Mouse (Mus musculus): ENCODE measurements around the gene Amhr2. TPM values are rescaled to one million over a fixed set of nuclear protein-coding genes. Genes with fewer than 3 reads are reported as not detected.
A peak's percentile ranks its signal among the peaks of the same experiment; 100 is the strongest.

Gene Amhr2
- polyA plus RNA-seq, 1 experiment: not detected

DNA sequence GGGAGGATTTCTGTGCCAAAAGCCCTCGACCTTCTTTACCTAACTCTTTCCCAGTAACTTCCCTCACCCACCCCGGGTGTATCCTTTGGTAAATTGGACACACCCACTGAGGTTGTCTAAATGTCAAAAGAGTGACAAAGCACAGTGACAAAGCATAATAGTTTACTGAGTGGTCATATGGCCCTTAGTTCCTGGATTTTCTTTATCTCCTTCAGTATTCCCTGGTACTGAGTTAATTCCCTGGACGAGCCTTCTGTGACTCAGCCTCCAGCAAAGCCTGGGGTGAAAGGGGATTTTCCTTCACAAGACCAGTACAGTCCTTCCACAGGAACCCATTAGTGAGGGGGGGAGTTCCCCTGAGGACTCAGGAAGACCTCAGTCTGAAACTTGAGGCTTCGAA, 15.8 kb downstream of the Amhr2 start:
- no peak overlapping the region for H3K27ac ChIP-seq (ENCODE audit: insufficient read depth, low read depth, low read length)
- peaks cover 6% of the 10 kb centered on the region; the same call in 1 of the 2 replicates for H3K4me1 ChIP-seq (ENCODE audit: control insufficient read depth, insufficient read depth, low read length)
- no peak overlapping the region for H3K4me3 ChIP-seq (ENCODE audit: insufficient read depth, low read depth, low read length)
- no peak for TF ChIP-seq POLR2A (IDR thresholded peaks at IDR 0.05; ENCODE audit: insufficient read depth, low read depth, low read length)
- TF ChIP-seq CTCF (IDR thresholded peaks at IDR 0.05; ENCODE audit: insufficient read depth, low read depth, low read length): no peak
- WGBS: 73% methylated on average over 4 of the region's 4 CpGs

GRCm38 (mm10) chr15:102461430-102462075, 16.4 kb downstream of the Amhr2 start:
- Histone ChIP-seq H3K27ac (ENCODE audit: insufficient read depth, low read depth, low read length) (no peak overlapping the region), H3K4me3 (ENCODE audit: insufficient read depth, low read depth, low read length) (no peak overlapping the region), H3K4me1 (ENCODE audit: control insufficient read depth, insufficient read depth, low read length) (peaks cover 6% of the 10 kb centered on the region; the same call in 1 of the 2 replicates)
- TF ChIP-seq CTCF (IDR thresholded peaks at IDR 0.05; ENCODE audit: insufficient read depth, low read depth, low read length) (no peak), POLR2A (IDR thresholded peaks at IDR 0.05; ENCODE audit: insufficient read depth, low read depth, low read length) (no peak)
- WGBS: 88% methylated on average over 9 of the region's 9 CpGs

- no peak overlapping the region for H3K27ac ChIP-seq (ENCODE audit: insufficient read depth, low read depth, low read length)
- peaks cover 6% of the 10 kb centered on the region; the same call in 1 of the 2 replicates for H3K4me1 ChIP-seq (ENCODE audit: control insufficient read depth, insufficient read depth, low read length)
- H3K4me3 ChIP-seq (ENCODE audit: insufficient read depth, low read depth, low read length): no peak overlapping the region
- no peak for TF ChIP-seq CTCF (IDR thresholded peaks at IDR 0.05; ENCODE audit: insufficient read depth, low read depth, low read length)
- no peak for TF ChIP-seq POLR2A (IDR thresholded peaks at IDR 0.05; ENCODE audit: insufficient read depth, low read depth, low read length)
Observed at GRCm38 (mm10) chr15:102463666-102464065, 18.5 kb downstream of the Amhr2 start.

- WGBS: 98% methylated on average over 9 of the region's 9 CpGs
- Histone ChIP-seq H3K4me1 (ENCODE audit: control insufficient read depth, insufficient read depth, low read length) (no peaks in the 10 kb centered on the region), H3K27ac (ENCODE audit: insufficient read depth, low read depth, low read length) (no peak overlapping the region), H3K4me3 (ENCODE audit: insufficient read depth, low read depth, low read length) (no peak overlapping the region)
- no peak for TF ChIP-seq CTCF (IDR thresholded peaks at IDR 0.05; ENCODE audit: insufficient read depth, low read depth, low read length)
- no peak for TF ChIP-seq POLR2A (IDR thresholded peaks at IDR 0.05; ENCODE audit: insufficient read depth, low read depth, low read length)
Observed at GRCm38 (mm10) chr15:102468675-102469370, 23.7 kb downstream of the Amhr2 start.

DNA sequence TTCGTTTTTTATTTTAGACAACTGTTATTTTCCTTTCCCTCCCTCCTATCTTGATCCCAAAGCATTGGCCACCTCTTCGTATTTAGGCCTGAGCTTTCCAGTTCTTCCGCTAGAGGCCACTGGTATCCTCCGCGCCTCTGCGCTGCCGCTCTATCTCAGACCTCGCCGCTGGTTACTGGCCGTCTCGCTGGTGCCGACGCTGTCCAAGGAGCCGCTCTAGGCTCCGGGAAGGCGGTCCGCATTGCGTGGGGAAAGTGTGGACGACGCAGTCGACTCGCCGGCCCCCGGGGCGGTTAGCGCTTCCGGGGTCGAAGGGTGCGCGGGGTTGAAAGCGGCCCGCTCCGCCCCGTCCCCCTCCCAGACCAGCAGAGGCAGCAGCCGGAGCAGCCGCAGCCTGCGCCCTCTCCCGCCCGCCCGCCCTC, 25.0 kb downstream of the Amhr2 start, which contains the start of gene Pcbp2:
Gene Pcbp2, plus strand, starts transcription at position 357 of the 422 bp plus-strand sequence.
- 1% methylated on average over 36 of the region's 40 CpGs for WGBS
- Histone ChIP-seq H3K4me3 (ENCODE audit: insufficient read depth, low read depth, low read length) (peak within 1 kb of the TSS; percentile 96), H3K27ac (ENCODE audit: insufficient read depth, low read depth, low read length) (peak within 1 kb of the TSS; percentile 94), H3K4me1 (ENCODE audit: control insufficient read depth, insufficient read depth, low read length) (no peaks in the 10 kb centered on the region)
- TF ChIP-seq CTCF (IDR thresholded peaks at IDR 0.05; ENCODE audit: insufficient read depth, low read depth, low read length): peak; percentile 74
- TF ChIP-seq POLR2A (IDR thresholded peaks at IDR 0.05; ENCODE audit: insufficient read depth, low read depth, low read length): no peak

DNA sequence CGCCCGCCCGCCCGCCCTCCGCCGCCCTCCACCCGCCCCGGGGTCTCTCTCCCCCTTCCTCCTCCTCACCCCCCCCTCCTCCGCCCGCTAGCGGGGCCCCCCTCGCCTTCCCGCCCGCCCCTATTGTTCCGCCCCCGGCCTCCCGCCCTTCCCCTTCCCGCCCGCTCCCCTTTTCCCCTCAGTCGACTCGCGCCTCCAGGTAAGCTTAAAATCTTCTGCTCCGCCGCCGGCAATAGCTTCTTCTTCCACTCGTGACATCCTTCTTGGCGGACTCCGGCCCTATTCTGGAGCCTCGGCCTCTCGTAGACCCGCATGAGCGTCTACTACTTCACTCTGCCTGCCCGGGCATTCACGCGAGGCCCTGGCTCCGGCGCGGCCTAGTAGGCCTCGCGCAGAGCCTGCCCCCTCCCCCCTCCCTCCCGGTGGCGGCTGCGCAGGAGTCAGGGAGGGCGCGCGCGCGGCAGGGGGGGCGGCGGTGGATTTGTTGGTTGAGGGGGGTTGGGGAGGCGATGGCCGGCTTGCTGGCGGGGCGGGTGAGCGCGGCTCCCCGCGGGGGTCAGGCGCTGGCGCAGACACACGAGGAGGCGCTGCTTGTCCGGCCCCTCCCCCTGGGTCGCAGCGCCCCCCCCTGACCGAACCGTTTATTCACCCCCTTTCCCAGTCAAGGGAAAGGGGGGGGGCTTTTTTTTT, 25.6 kb downstream of the Amhr2 start:
- under 1% methylated on average over 48 of the region's 67 CpGs for WGBS
- TF ChIP-seq CTCF (IDR thresholded peaks at IDR 0.05; ENCODE audit: insufficient read depth, low read depth, low read length): no peak
- 0 out of 2 replicates have a peak, but pooled peaks have one; percentile 27 for TF ChIP-seq POLR2A (IDR thresholded peaks at IDR 0.05; ENCODE audit: insufficient read depth, low read depth, low read length)
- peak overlapping the region; percentile 96 for H3K4me3 ChIP-seq (ENCODE audit: insufficient read depth, low read depth, low read length)

DNA sequence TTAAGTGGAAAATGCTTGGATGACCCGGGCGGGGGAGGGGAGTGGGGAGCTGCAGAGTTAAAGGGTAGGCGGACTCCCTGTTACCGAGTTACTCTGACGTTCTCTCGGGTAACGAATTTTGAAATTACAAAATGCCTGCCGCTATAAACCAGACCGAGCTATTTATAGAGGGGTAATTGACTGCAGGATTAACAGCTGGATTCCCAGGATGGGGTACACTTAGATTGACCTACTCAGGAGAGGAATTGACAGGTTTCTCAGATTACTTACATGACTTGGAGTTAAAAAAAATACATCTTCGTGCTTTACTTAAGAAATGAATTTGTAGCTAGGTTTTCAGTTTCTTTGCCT, 26.1 kb downstream of the Amhr2 start:
- TF ChIP-seq POLR2A (IDR thresholded peaks at IDR 0.05; ENCODE audit: insufficient read depth, low read depth, low read length): no peak
- WGBS: 2% methylated on average over 10 of the region's 10 CpGs
- H3K27ac ChIP-seq (ENCODE audit: insufficient read depth, low read depth, low read length): no peak overlapping the region

More for the DNA sequence above, 25.6 kb downstream of the Amhr2 start:
- peak overlapping the region; percentile 94 for H3K27ac ChIP-seq (ENCODE audit: insufficient read depth, low read depth, low read length)
- no peaks in the 10 kb centered on the region for H3K4me1 ChIP-seq (ENCODE audit: control insufficient read depth, insufficient read depth, low read length)

DNA sequence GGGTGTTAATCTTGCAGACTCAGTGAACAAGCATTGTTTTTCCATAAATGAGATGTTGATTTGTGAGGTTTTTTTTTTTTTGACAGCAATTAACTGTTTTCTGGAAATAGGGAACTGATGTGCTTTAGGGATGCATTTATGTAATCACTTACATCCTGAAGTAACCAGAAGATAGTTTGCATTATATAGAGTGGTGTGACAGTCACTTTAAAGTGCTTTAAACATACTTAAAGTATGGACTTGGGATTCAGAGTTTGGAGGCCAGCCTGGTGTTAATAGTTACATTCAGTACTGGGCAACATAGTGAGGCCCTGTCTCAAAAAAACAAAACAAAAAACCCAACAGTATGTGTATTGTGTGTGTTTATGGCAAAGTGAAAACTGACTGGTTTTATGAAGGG, 26.6 kb downstream of the Amhr2 start:
- Histone ChIP-seq H3K4me3 (ENCODE audit: insufficient read depth, low read depth, low read length) (no peak overlapping the region), H3K4me1 (ENCODE audit: control insufficient read depth, insufficient read depth, low read length) (no peaks in the 10 kb centered on the region), H3K27ac (ENCODE audit: insufficient read depth, low read depth, low read length) (no peak overlapping the region)
- TF ChIP-seq POLR2A (IDR thresholded peaks at IDR 0.05; ENCODE audit: insufficient read depth, low read depth, low read length) (no peak), CTCF (IDR thresholded peaks at IDR 0.05; ENCODE audit: insufficient read depth, low read depth, low read length) (no peak)

More for the DNA sequence above, 26.1 kb downstream of the Amhr2 start:
- Histone ChIP-seq H3K4me1 (ENCODE audit: control insufficient read depth, insufficient read depth, low read length) (no peaks in the 10 kb centered on the region), H3K4me3 (ENCODE audit: insufficient read depth, low read depth, low read length) (peak overlapping the region; percentile 96)

DNA sequence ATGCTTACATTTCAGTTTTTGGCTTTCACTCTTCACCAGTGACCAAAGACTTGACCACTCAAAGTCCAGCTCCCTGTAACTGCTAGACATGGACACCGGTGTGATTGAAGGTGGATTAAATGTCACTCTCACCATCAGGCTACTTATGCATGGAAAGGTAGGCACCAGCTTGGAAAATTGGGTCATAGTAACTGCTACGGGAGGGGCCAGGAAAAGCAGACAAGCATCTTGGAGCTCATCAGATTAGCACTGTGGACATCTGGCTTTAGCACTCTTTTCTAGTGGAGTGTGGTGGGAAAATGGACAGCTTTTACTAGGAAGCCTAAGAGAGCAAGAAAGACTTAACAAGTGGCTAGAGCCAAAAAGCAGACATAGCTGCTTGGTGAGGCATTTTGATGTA, 28.1 kb downstream of the Amhr2 start:
- no peak overlapping the region for H3K4me3 ChIP-seq (ENCODE audit: insufficient read depth, low read depth, low read length)

More for the DNA sequence above, 28.1 kb downstream of the Amhr2 start:
- no peaks in the 10 kb centered on the region for H3K4me1 ChIP-seq (ENCODE audit: control insufficient read depth, insufficient read depth, low read length)
- TF ChIP-seq POLR2A (IDR thresholded peaks at IDR 0.05; ENCODE audit: insufficient read depth, low read depth, low read length): no peak
- no peak for TF ChIP-seq CTCF (IDR thresholded peaks at IDR 0.05; ENCODE audit: insufficient read depth, low read depth, low read length)
- 43% methylated on average over 2 of the region's 2 CpGs for WGBS
- H3K27ac ChIP-seq (ENCODE audit: insufficient read depth, low read depth, low read length): no peak overlapping the region

Measured in olfactory bulb, adult 2 months (tissue).